Comparison of ENCODE assay signal across 13 mouse cellular contexts in genomic region chr2:31715985-31716384, GRCm38 (mm10). TPM values are rescaled to one million over a fixed set of nuclear protein-coding genes. Genes with fewer than 3 reads are reported as not detected.
DNase-seq lines count a peak whose midpoint lies in the region; ATAC-seq lines count a peak whose summit lies in the region.
"Had no signal": no experiment of that assay in that cellular context is flagged by ENCODE, and none has a peak within 500 bp of the region (broad histone marks: within the 10 kb centered on the region; RNA-seq: fewer than 3 reads in every experiment).

No protein-coding gene starts in this region.

- intact Hi-C loops in gastrocnemius, postnatal 36 days (cut with DNase I): no loop called here

- H3K36me3 ChIP-seq in heart, embryonic 16.5 days (ENCODE audit: control insufficient read depth, insufficient read depth): no peaks in the 10 kb centered on the region
- H3K36me3 ChIP-seq: hindbrain, embryonic 13.5 days had no signal

- no peak for DNase-seq in heart, adult 9 months (ENCODE audit: low spot score in 2 of 2)
- DNase-seq in right cerebral cortex, adult 2 months (ENCODE audit: low spot score in 2 of 2): peak; percentile 71 to 78
- DNase-seq in right cerebral cortex, postnatal 10 days (ENCODE audit: low spot score in 2 of 2): no peak
- peak; percentile 41 for DNase-seq in layer of hippocampus, adult 9-10 months (ENCODE audit: low spot score)
- DNase-seq in urinary bladder, postnatal 25 days (ENCODE audit: low spot score): no peak
- DNase-seq in gastrocnemius, postnatal 36 days: no peak
- DNase-seq: cerebellum, adult 18-20 months; gastrocnemius, postnatal 14 days; thymus, adult 2 months had no signal

- H3K4me1 ChIP-seq in heart, embryonic 16.5 days (ENCODE audit: control insufficient read depth, insufficient read depth, low read length): peaks cover 7% of the 10 kb centered on the region
- H3K4me1 ChIP-seq: hindbrain, embryonic 13.5 days had no signal

- peak; percentile 58; the same call in 1 of the 2 replicates for ATAC-seq in heart, embryonic 16.5 days (replicated peaks; ENCODE audit: extremely low read depth, insufficient read depth, low FRiP score)
- ATAC-seq: intestine, postnatal 0 days; liver, embryonic 12.5 days had no signal

- H3K9me3 ChIP-seq in heart, embryonic 16.5 days (replicated peaks; ENCODE audit: control insufficient read depth, low read length): no peaks in the 10 kb centered on the region
- H3K9me3 ChIP-seq: hindbrain, embryonic 13.5 days; liver, embryonic 12.5 days had no signal

- no peak overlapping the region for H3K4me3 ChIP-seq in heart, embryonic 16.5 days (ENCODE audit: low read length)
- H3K4me3 ChIP-seq: hindbrain, embryonic 13.5 days; liver, embryonic 12.5 days had no signal

- H3K27me3 ChIP-seq in heart, embryonic 16.5 days (ENCODE audit: control insufficient read depth, insufficient read depth, low read length): no peaks in the 10 kb centered on the region
- H3K27me3 ChIP-seq: hindbrain, embryonic 13.5 days; liver, embryonic 12.5 days had no signal

- H3K4me2 ChIP-seq in heart, embryonic 16.5 days (ENCODE audit: low read depth, low read length): no peak overlapping the region
- H3K4me2 ChIP-seq: hindbrain, embryonic 13.5 days; liver, embryonic 12.5 days had no signal

- H3K27ac ChIP-seq in heart, embryonic 16.5 days (ENCODE audit: low read length): peak overlapping the region; percentile 47
- H3K27ac ChIP-seq: hindbrain, embryonic 13.5 days; liver, embryonic 12.5 days had no signal

- H3K9ac ChIP-seq in heart, embryonic 16.5 days (ENCODE audit: low read length): no peak overlapping the region
- H3K9ac ChIP-seq: hindbrain, embryonic 13.5 days; liver, embryonic 12.5 days had no signal

- 39% methylated on average over 7 of the region's 7 CpGs for WGBS in heart, embryonic 16.5 days

RNA-seq across cellular contexts. Expression of gene Abl1, which starts 27.8 kb away (rescaled TPM):
- polyA plus RNA-seq in heart, embryonic 16.5 days (2015; fragmentation: Nextera tagmentation; extraction: Ambion mirVana): 24.0 and 29.8 TPM in 2 replicates
- 10 to 100 TPM; 21.9 to 22.3 TPM for total RNA-seq in gastrocnemius, postnatal 36 days (2021)

RNA-seq across cellular contexts. Expression of gene Exosc2, which starts 45.5 kb away (rescaled TPM):
- polyA plus RNA-seq in heart, embryonic 16.5 days (2015; fragmentation: Nextera tagmentation; extraction: Ambion mirVana): 37.3 and 42.0 TPM in 2 replicates
- total RNA-seq in gastrocnemius, postnatal 36 days (2021): 1 to 10 TPM; 6.1 to 7.5 TPM

Comparison
In these comparisons a context has a peak if more than half of its experiments do, and no peak if none do; other contexts are left out.
1. DNase-seq: peak in right cerebral cortex, adult 2 months (2 of 2) and layer of hippocampus, adult 9-10 months (single experiment); none in heart, adult 9 months (0 of 2), right cerebral cortex, postnatal 10 days (0 of 2), urinary bladder, postnatal 25 days (single experiment) and gastrocnemius, postnatal 36 days (0 of 2).